Mouse (Mus musculus) intestine, embryonic 14.5 days (tissue): ENCODE measurements around the gene Sbf2. TPM values are rescaled to one million over a fixed set of nuclear protein-coding genes. Genes with fewer than 3 reads are reported as not detected.

ENCODE experiments used
- polyA plus RNA-seq: library from polyadenylated mRNA; unstranded; fragments of >200 nt; fragmentation: Nextera tagmentation; extraction: Ambion mirVana; gene quantifications from 2 replicates; pipeline ENCODE4 v1.2.1, GENCODE M21; 2014

Gene Sbf2
- polyA plus RNA-seq, 1 experiment from 2014 or later, result 37.6 TPM

Other genes with a start within 250 kb of the Sbf2 start
- 1.5 and 2.1 TPM in 2 replicates for gene Adm, start 12.7 kb upstream of the Sbf2 start, polyA plus RNA-seq
- 1.3 and 1.9 TPM in 2 replicates for gene Ampd3, start 153.3 kb upstream of the Sbf2 start, polyA plus RNA-seq
- gene Rnf141, start 229.5 kb upstream of the Sbf2 start, polyA plus RNA-seq, result 40.8 and 41.2 TPM in 2 replicates
- gene Lyve1, start 248.3 kb upstream of the Sbf2 start, polyA plus RNA-seq, result 7.8 and 10.3 TPM in 2 replicates